Mouse (Mus musculus): Measurements from ENCODE around the gene Itpr1. TPM values are rescaled to one million over a fixed set of nuclear protein-coding genes. Genes with fewer than 3 reads are reported as not detected.
A peak's percentile ranks its signal among the peaks of the same experiment; 100 is the strongest.

Itpr1 gene
- polyA plus RNA-seq, 1 experiment from 2014 or later: 5.0 TPM

- no peak overlapping the region for H3K4me2 ChIP-seq
- no peaks in the 10 kb centered on the region for H3K27me3 ChIP-seq
- H3K4me1 ChIP-seq (replicated peaks): no peaks in the 10 kb centered on the region
- no peaks in the 10 kb centered on the region for H3K36me3 ChIP-seq
- WGBS: 86% methylated on average over 6 of the region's 6 CpGs
- H3K4me3 ChIP-seq: no peak overlapping the region
- no peak overlapping the region for H3K27ac ChIP-seq (replicated peaks)
- no peak overlapping the region for H3K9ac ChIP-seq
- no peaks in the 10 kb centered on the region for H3K9me3 ChIP-seq
- no peak for ATAC-seq (ENCODE audit: low FRiP score, low read depth)
Observed at GRCm38 (mm10) chr6:108477602-108478001, 264.7 kb downstream of the Itpr1 start.

GRCm38 (mm10) chr6:108481190-108481589, 268.3 kb downstream of the Itpr1 start:
- Histone ChIP-seq H3K36me3 (no peaks in the 10 kb centered on the region), H3K4me3 (no peak overlapping the region), H3K27me3 (no peaks in the 10 kb centered on the region), H3K9me3 (no peaks in the 10 kb centered on the region), H3K9ac (no peak overlapping the region), H3K4me2 (no peak overlapping the region), H3K27ac (replicated peaks) (no peak overlapping the region), H3K4me1 (replicated peaks) (no peaks in the 10 kb centered on the region)
- 87% methylated on average over 4 of the region's 4 CpGs for WGBS
- no peak for ATAC-seq (ENCODE audit: low FRiP score, low read depth)

GRCm38 (mm10) chr6:108482464-108482863, 269.6 kb downstream of the Itpr1 start:
- Histone ChIP-seq H3K36me3 (no peaks in the 10 kb centered on the region), H3K9me3 (no peaks in the 10 kb centered on the region), H3K4me3 (no peak overlapping the region), H3K4me2 (no peak overlapping the region), H3K9ac (no peak overlapping the region), H3K27ac (replicated peaks) (no peak overlapping the region), H3K27me3 (no peaks in the 10 kb centered on the region), H3K4me1 (replicated peaks) (no peaks in the 10 kb centered on the region)
- no peak for ATAC-seq (ENCODE audit: low FRiP score, low read depth)
- 91% methylated on average over 5 of the region's 5 CpGs for WGBS

GRCm38 (mm10) chr6:108486212-108486992, 273.5 kb downstream of the Itpr1 start:
- H3K9me3 ChIP-seq: no peaks in the 10 kb centered on the region
- no peaks in the 10 kb centered on the region for H3K4me1 ChIP-seq (replicated peaks)
- no peaks in the 10 kb centered on the region for H3K27me3 ChIP-seq
- no peak for ATAC-seq (ENCODE audit: low FRiP score, low read depth)
- no peak overlapping the region for H3K4me2 ChIP-seq
- WGBS: 91% methylated on average over 7 of the region's 7 CpGs
- H3K27ac ChIP-seq (replicated peaks): no peak overlapping the region
- no peak overlapping the region for H3K4me3 ChIP-seq
- no peak overlapping the region for H3K9ac ChIP-seq
- no peaks in the 10 kb centered on the region for H3K36me3 ChIP-seq

- 68% methylated on average over 10 of the region's 10 CpGs for WGBS
- H3K9me3 ChIP-seq: no peaks in the 10 kb centered on the region
- no peaks in the 10 kb centered on the region for H3K27me3 ChIP-seq
- H3K4me3 ChIP-seq: no peak overlapping the region
- no peak overlapping the region for H3K9ac ChIP-seq
- H3K4me1 ChIP-seq (replicated peaks): no peaks in the 10 kb centered on the region
- no peak overlapping the region for H3K4me2 ChIP-seq
- no peaks in the 10 kb centered on the region for H3K36me3 ChIP-seq
- H3K27ac ChIP-seq (replicated peaks): no peak overlapping the region
- ATAC-seq (ENCODE audit: low FRiP score, low read depth): no peak
Observed at GRCm38 (mm10) chr6:108487300-108487835, 274.5 kb downstream of the Itpr1 start.

GRCm38 (mm10) chr6:108488250-108488649, 275.4 kb downstream of the Itpr1 start:
- no peak overlapping the region for H3K27ac ChIP-seq (replicated peaks)
- H3K4me2 ChIP-seq: no peak overlapping the region
- WGBS: 84% methylated on average over 5 of the region's 5 CpGs

GRCm38 (mm10) chr6:108491969-108492368, 279.1 kb downstream of the Itpr1 start:
- no peak overlapping the region for H3K4me3 ChIP-seq
- WGBS: 91% methylated on average over 1 of the region's 1 CpGs
- H3K4me2 ChIP-seq: no peak overlapping the region
- H3K36me3 ChIP-seq: no peaks in the 10 kb centered on the region
- ATAC-seq (ENCODE audit: low FRiP score, low read depth): no peak
- H3K9ac ChIP-seq: no peak overlapping the region
- peaks cover 8% of the 10 kb centered on the region; the same call in 1 of the 2 replicates for H3K4me1 ChIP-seq (replicated peaks)
- no peaks in the 10 kb centered on the region for H3K9me3 ChIP-seq
- H3K27ac ChIP-seq (replicated peaks): no peak overlapping the region
- no peaks in the 10 kb centered on the region for H3K27me3 ChIP-seq

More at GRCm38 (mm10) chr6:108488250-108488649, 275.4 kb downstream of the Itpr1 start:
- Histone ChIP-seq H3K9me3 (no peaks in the 10 kb centered on the region), H3K9ac (no peak overlapping the region), H3K36me3 (no peaks in the 10 kb centered on the region), H3K27me3 (no peaks in the 10 kb centered on the region), H3K4me3 (no peak overlapping the region), H3K4me1 (replicated peaks) (no peaks in the 10 kb centered on the region)
- no peak for ATAC-seq (ENCODE audit: low FRiP score, low read depth)

GRCm38 (mm10) chr6:108493753-108494152, 280.9 kb downstream of the Itpr1 start:
- peaks cover 8% of the 10 kb centered on the region; the same call in 1 of the 2 replicates for H3K4me1 ChIP-seq (replicated peaks)
- H3K4me2 ChIP-seq: no peak overlapping the region
- H3K9ac ChIP-seq: no peak overlapping the region
- H3K36me3 ChIP-seq: no peaks in the 10 kb centered on the region
- WGBS: 73% methylated on average over 16 of the region's 16 CpGs
- H3K27ac ChIP-seq (replicated peaks): no peak overlapping the region
- no peak overlapping the region for H3K4me3 ChIP-seq
- no peak for ATAC-seq (ENCODE audit: low FRiP score, low read depth)
- H3K9me3 ChIP-seq: no peaks in the 10 kb centered on the region
- H3K27me3 ChIP-seq: no peaks in the 10 kb centered on the region

GRCm38 (mm10) chr6:108494185-108494804, 281.4 kb downstream of the Itpr1 start:
- H3K4me1 ChIP-seq (replicated peaks): peaks cover 8% of the 10 kb centered on the region; the same call in 1 of the 2 replicates
- H3K27ac ChIP-seq (replicated peaks): no peak overlapping the region
- H3K36me3 ChIP-seq: no peaks in the 10 kb centered on the region
- WGBS: 54% methylated on average over 10 of the region's 10 CpGs
- H3K9me3 ChIP-seq: no peaks in the 10 kb centered on the region
- H3K27me3 ChIP-seq: no peaks in the 10 kb centered on the region
- no peak overlapping the region for H3K4me3 ChIP-seq
- peak; percentile 59; the same call in 1 of the 2 replicates for ATAC-seq (ENCODE audit: low FRiP score, low read depth)
- H3K9ac ChIP-seq: no peak overlapping the region
- no peak overlapping the region for H3K4me2 ChIP-seq

GRCm38 (mm10) chr6:108494994-108495393, 282.1 kb downstream of the Itpr1 start:
- WGBS: 79% methylated on average over 6 of the region's 6 CpGs
- no peak overlapping the region for H3K27ac ChIP-seq (replicated peaks)
- no peak overlapping the region for H3K4me2 ChIP-seq
- H3K4me3 ChIP-seq: no peak overlapping the region
- no peaks in the 10 kb centered on the region for H3K36me3 ChIP-seq
- ATAC-seq (ENCODE audit: low FRiP score, low read depth): no peak
- peaks cover 8% of the 10 kb centered on the region; the same call in 1 of the 2 replicates for H3K4me1 ChIP-seq (replicated peaks)
- no peaks in the 10 kb centered on the region for H3K27me3 ChIP-seq
- no peaks in the 10 kb centered on the region for H3K9me3 ChIP-seq
- H3K9ac ChIP-seq: no peak overlapping the region

GRCm38 (mm10) chr6:108498070-108498469, 285.2 kb downstream of the Itpr1 start:
- no peak overlapping the region for H3K4me3 ChIP-seq
- no peak overlapping the region for H3K4me2 ChIP-seq
- H3K4me1 ChIP-seq (replicated peaks): peaks cover 8% of the 10 kb centered on the region; the same call in 1 of the 2 replicates
- H3K27ac ChIP-seq (replicated peaks): no peak overlapping the region
- WGBS: 94% methylated on average over 7 of the region's 7 CpGs
- no peaks in the 10 kb centered on the region for H3K9me3 ChIP-seq
- no peaks in the 10 kb centered on the region for H3K36me3 ChIP-seq
- ATAC-seq (ENCODE audit: low FRiP score, low read depth): no peak
- no peak overlapping the region for H3K9ac ChIP-seq
- no peaks in the 10 kb centered on the region for H3K27me3 ChIP-seq

GRCm38 (mm10) chr6:108503651-108504050, 290.8 kb downstream of the Itpr1 start:
- H3K36me3 ChIP-seq: no peaks in the 10 kb centered on the region
- no peak for ATAC-seq (ENCODE audit: low FRiP score, low read depth)
- no peaks in the 10 kb centered on the region for H3K4me1 ChIP-seq (replicated peaks)
- H3K27ac ChIP-seq (replicated peaks): no peak overlapping the region
- 91% methylated on average over 5 of the region's 5 CpGs for WGBS
- H3K9ac ChIP-seq: no peak overlapping the region
- H3K4me2 ChIP-seq: no peak overlapping the region
- H3K27me3 ChIP-seq: no peaks in the 10 kb centered on the region
- no peak overlapping the region for H3K4me3 ChIP-seq
- H3K9me3 ChIP-seq: no peaks in the 10 kb centered on the region
